Mouse (Mus musculus): ENCODE measurements around the gene Acap3.

Acap3 gene

DNA sequence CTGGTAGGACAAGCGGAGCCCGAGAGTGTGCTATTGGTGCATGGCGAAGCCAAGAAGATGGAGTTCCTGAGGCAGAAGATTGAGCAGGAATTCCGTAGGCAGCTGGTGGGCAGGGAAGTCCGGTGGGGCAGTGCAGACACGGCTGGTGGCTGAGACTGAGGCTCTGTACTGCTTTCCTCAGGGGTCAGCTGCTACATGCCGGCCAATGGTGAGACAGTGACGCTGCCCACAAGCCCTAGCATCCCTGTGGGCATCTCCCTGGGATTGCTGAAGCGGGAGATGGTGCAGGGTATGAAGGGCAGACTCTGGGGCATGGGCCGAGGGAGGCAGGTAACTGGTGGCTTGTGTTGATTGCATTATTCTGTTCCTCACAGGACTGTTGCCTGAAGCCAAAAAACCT, 3.9 kb upstream of the Acap3 start:
- DNase-seq (ENCODE audit: low spot score): no peak

DNA sequence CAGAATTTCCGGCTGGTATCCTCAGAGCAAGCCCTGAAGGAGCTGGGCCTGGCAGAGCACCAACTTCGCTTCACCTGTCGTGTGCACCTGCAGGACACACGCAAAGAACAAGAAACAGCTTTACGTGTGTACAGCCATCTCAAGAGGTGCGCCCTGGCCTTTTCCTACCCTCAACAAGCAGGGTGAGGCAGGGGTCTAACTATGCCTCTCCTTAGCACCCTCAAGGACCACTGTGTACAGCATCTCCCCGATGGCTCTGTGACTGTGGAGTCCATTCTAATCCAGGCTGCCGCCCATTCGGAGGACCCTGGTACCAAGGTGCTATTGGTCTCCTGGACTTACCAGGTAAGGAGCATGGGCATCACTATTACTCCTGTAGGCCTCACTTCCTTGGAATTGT, 3.4 kb upstream of the Acap3 start:
- DNase-seq (ENCODE audit: low spot score): no peak

DNA sequence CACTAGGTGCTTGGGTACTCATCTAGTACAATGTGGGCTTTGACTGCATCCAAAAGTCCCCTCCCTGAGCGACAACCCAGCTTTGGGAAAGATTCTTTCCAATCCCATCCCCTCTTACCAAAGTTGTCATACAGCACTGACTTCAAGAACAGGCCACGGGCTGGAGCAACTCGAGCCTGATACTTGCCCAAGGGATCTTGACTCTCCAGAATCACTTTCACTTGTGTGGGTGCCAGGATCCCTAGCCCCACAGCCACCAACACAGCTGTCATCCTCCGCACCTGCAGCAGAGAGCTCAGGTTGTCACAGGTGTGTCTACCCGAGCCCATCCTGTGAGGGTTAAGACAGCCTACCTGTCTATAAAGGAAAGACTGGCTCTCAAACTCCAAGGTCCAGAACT, 2.3 kb upstream of the Acap3 start:
- no peak for DNase-seq (ENCODE audit: low spot score)

DNA sequence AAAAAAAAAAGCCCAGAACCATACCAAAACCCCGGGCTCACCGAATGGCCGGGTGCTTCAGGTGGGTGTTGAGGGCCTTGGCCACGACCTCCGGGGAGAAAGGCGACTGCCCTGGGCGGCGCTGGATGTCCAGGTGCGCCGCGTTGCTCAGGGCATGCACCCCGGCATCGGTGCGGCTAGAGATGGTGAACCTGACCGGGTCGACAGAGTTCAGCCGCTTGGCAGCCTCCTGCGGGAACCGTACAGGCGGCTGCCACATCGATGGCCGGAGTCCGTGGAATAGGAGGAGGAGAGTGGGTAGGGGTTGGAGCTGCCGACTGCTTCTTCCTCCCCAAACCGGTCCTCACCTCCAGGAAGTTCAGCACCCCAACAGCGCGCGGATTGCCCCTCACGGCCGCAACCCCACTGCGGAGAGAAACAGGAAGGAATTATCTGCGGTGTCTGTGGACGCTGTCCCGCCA, 581 bp upstream of the Acap3 start:
- no peak for DNase-seq (ENCODE audit: low spot score)

DNA sequence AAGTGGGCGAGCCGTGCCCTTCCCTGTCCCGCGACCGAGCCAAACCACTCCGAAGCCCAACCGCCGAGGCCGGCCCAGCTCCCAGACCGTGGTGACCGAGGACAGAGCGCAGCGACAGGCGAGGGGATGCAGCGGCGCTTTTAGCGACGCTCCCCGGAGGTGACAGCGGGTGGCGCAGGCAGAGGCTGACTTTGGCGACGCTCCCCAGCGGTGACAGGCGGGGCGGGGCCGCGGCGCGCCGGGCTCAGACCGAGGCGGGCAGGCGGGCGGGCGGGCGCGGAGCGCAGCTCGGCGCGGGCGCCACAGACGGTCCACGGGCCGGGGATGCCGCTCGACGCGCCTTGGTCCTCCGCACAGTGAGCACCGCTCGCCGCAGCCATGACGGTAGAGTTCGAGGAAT, 395 bp downstream of the Acap3 start:
- peak; percentile 85 for DNase-seq (ENCODE audit: low spot score)

DNA sequence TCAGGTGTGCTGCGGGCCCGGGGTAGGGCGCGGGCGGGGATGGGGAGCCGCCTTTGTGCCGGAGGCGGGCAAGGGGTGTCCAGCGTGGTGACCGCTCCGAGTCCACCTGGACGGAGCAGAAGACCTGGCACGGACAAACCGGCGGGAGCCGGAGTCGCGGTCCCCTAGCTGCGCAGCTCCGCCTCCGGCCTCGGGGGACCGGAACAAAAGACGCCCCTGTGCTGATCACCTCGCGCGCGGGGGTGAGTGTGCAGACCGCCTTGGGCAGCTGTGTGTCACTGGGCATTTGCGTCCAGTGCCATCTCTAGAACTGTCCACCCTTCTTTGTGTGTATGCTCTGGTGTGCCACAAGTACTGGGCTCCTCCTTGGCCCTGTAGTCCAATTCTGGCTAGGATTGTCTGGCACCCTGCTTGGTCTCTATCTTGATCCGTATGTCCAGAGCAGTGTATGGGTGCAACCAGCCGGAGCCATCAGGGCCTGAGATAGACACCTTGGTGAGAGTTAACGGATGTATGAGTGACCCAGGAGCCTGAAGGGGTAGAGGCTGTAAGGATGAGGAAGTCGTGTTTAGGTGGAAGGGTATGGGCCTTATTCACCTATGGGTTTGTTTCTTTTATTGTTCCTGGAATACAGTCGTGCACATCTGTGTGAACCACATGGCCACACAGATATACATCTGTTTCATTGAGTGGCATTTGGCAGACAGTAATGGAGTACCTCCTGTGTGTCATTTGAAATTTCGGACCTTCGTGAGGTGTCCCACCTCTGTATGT, 1.0 kb downstream of the Acap3 start:
- peak; percentile 21 for DNase-seq (ENCODE audit: low spot score)

DNA sequence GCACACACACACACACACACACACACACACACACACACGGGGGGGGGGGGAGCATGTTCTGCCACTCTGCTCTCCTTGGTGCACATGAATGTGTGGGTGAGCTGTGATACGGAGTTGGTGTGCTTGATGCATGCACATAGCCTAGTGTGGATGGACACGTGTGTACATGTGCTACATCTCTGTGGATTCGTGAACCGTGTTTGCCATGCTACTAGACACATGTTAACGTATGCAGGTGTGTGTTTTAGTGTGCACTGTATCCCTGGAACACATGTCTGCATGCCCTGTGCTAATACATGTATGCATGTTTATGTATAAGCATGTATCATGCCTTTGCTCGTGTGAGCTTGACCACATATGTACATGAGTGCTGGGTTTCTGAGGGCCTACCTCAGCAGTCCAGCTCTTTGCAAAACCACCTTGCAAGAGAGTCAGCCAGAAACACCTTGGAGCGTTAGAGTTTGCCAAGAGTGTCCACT, 1.6 kb downstream of the Acap3 start:
- DNase-seq (ENCODE audit: low spot score): no peak

DNA sequence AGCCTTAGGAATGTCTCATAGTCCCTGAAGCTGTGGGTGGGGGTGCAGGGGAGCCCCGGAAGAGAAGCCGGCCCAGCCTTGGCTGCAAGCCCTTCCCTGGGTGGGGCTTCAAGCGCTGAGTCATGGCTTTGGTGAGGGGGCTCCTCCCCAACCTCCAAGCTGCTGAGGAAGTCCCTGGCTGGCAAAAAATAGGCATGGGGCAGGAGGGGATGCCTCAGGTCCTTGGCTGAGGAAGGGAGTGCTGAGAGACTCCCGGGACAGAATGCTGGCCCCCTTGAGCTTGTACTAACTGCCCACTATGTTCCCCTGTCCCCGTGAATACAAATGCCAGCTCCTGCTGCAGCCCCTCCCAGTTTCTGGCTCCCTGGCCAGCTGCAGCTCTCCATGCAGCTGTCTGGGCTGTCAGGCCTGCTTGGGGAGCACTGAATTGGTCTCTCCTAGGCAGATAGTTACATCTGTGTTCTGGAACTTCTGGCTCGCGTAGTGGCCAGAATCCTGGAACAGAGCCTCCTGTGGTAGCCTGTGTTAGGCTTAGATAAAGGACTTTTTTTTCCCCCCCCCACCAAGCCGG, 2.8 kb downstream of the Acap3 start:
- DNase-seq (ENCODE audit: low spot score): peak; percentile 85

DNA sequence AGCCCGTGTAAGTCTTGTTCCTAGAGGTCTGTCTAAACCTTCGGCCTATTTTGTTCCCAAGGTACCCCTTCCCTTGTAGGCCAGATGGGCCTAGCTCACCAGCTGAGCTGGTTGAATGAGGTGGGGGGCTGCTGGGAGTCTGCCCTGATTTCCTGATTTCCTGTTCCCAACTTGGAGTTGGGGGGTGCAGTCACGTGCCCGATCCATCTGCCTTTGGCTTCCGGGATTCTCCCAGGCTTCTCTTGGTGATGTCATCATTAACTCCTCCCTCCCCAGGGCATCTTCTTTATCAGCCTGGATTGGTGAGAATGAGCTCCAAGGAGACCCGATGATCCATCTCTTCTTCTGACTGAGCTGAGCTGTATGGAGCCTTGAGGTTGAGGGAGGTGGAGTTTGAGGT, 3.6 kb downstream of the Acap3 start:
- peak; percentile 55 for DNase-seq (ENCODE audit: low spot score)

DNA sequence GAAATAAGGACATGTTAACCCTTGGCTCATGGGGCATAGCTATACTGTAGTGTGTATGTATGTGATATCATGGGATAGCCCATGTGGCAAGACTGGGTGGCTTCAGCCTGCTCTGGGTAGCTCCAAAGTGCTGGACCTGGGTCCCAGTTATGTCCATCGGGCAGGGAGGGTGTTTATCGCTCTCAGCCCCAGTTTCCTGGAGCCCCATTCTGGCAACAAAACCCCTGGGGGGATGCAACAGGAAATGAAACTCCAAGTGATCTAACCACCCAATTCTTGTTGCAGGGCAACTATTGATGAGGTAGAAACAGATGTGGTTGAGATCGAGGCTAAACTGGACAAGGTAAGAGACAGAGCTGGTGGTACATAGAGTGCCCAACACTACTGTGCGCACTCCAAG, 4.2 kb downstream of the Acap3 start:
- DNase-seq (ENCODE audit: low spot score): no peak

DNA sequence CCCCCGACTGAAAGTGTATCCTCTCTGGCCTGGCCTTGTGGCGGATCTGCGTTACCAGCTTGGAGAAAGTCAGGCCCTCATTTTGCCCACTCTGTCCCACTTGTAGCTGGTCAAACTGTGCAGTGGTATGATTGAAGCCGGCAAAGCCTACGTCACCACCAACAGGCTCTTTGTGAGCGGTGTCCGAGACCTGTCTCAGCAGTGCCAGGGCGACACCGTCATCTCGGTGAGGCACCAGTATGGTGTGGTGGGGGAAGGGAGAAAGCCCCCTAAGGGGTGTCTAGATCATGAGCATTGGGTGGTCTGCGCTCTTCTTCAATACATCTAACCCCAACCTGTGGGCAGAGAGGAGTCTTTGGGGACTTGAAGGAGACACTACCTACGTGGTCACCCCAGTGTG, 4.8 kb downstream of the Acap3 start:
- no peak for DNase-seq (ENCODE audit: low spot score)

DNA sequence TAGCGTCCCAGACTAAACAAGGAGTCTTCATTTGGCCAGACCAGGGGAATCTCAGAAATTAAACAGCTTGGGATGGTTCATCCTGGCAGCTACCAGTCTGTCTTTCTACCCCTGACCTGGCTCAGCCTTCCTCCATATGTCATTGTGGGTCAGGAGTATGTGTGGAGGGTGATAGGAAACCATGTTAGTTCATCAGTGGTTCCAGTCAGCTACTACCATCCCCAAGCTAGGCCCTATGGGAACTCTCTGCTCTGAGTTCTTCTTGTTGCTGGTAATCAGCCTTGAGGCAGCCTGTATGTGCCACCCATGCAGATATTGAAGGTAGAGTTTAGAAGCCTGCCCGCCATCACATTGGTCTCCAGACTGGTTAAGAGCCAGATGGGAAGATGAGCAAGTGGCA, 6.7 kb downstream of the Acap3 start:
- no peak for DNase-seq (ENCODE audit: low spot score)

DNA sequence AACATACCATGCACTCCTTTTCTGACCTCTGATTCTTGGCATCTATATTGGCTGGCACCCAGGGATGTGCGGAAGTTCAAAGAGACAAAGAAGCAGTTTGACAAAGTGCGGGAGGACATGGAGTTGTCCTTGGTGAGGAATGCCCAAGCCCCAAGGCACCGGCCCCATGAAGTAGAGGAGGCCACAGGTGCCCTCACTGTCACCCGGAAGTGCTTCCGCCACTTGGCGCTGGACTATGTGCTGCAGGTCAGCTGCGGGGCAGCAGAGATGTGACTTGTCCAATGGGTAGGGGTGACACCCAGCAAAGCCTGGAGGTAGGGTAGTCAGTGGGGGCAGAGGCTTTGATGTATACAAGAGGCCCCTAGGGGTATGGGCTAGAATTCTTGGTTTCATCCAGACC, 7.7 kb downstream of the Acap3 start:
- DNase-seq (ENCODE audit: low spot score): no peak

DNA sequence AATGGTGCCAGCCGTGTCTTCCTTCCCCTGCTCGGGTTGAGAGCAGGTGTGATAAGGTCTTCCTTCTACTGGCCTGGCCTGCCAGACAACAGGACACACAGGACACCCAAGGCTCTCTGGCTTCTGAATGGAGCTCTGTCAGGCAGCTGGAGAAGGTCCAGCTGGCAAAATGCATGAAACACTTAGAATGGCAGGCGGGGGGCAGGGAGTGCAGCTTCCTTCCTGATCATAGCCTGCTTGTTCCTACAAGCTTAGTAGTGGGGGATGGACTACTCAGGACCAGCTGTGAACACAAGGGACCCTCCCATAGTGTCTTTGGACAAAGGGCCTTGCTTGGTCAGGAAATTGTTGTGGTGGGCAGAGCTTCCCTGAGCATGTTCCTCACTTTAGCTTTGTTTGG, 9.6 kb downstream of the Acap3 start:
- DNase-seq (ENCODE audit: low spot score): peak; percentile 58

DNA sequence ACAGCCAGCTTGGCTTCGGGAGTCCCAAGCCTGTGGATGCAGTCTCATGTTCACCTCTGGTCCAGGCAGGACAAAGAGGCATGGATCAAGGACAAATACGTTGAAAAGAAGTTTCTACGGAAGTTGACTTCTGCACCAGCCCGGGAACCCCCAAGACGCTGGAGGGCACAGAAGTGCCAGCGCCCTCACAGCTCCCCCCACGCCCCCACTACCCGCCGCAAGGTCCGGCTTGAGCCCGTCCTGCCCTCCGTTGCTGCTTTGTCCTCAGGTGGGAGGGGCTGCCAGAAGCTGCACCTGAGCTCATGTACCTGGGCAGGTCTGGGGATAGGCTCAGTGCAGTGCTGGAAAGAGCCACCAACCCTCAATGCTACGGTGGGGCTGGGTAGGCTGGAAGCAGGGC, 11.6 kb downstream of the Acap3 start:
- no peak for DNase-seq (ENCODE audit: low spot score)

DNA sequence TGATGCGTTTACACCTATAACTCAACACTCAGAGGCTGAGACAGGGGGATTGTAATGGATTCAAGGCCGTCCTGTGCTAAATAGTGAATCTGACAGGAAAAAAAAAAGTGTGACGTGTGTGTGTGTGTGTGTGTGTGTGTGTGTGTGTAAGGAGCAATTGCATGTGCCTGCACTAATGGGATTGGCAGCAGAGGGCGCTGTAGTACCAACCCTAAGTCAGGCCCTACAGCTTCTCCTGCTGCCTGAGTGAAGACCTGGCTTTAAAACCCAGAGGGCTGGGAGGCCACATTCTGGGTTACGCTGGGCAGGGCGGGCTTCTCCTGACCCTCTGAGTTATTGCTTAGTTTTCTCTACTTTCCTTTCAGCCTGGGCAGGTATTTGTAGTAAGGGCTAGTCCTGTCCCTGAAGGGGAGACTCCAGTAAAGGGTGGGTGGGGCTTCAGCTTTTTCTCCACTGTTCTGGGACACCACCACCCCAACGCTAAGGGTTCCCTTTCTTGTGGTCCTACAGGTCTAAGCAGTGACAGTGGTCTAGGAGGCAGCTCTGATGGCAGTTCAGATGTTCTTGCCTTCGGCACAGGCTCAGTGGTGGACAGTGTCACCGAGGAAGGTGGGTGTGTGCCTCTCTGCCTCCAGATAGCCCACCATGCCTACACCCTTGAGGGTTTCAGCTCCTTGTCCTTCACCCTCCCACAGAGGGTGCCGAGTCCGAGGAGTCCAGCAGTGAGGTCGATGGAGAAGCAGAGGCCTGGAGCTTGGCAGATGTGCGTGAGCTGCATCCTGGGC, 12.9 kb downstream of the Acap3 start:
- DNase-seq (ENCODE audit: low spot score): no peak

DNA sequence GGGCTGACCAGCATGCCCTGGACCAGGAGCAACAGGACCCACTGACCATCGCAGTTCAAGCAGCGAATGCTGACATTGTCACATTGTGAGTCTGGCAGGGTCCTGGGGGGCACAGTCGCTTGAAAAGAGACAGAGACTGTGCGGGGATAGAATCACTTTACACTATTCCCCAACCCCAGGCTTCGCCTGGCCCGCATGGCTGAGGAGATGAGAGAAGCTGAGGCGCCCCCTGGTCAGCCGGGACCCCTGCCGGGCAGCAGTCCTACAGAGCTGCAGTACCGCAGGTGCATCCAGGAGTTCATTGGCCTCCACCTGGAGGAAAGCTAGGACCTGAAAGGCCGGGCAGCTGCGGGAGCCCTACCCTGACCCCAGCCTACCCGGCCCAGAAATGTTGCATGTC, 14.0 kb downstream of the Acap3 start:
- no peak for DNase-seq (ENCODE audit: low spot score)

DNA sequence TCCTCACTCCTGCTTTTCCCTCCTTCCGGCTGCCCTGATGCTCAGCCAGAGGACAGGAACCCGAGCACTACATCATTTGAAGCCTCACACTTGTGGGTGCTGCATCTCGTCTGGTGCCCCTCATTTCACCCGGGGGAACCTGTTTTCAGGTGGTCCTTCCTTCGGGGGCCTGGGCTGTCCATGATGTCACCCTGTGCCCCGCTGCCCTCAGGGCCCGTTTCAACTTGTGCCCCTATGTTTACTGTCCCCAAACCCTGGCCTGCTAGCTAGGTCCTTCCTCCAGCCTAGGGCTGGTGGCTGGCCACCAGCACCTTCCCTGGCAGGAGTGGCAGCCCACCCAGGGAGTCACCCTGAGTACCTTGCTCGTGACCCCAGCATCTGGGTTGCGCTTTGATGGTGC, 14.5 kb downstream of the Acap3 start:
- DNase-seq (ENCODE audit: low spot score): no peak

DNA sequence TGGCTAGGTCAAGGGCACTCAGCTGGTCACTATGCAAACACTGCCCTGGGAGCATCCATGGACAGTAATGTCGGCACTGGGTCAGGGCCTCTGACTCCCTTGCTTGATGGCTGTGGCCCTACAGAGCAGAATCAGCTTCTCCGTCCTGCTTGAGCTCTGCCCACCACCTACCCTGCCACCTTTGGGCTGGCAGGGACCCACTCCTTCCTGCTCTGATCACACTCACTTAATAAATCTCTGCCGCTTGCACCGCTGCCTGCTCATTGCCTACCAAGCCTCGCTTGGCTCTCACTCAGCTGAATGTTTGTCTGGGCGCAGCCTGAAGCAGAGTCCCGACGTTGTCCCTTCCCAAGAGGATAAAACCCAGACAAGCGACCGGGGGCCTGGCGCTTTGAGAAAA, 15.4 kb downstream of the Acap3 start:
- no peak for DNase-seq (ENCODE audit: low spot score)

DNA sequence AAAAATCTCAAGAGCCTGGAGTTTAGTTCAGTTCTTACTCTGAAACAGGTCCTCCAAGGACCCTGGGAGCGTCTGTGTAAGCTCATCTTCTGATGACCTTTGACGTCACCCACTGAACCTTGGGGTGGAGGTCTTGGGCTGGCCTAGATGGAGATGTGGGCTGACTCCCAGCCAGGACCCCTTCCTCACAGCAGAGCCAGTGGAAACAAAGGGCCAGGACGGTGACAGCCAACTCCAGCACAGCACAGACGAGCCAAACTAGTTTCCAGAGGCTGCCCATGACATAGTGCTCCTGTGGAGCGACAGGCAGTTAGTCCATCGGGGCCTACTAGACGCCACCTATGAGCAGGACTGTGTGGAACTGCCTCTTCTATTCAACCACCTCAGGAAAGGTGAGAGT, 16.7 kb downstream of the Acap3 start:
- no peak for DNase-seq (ENCODE audit: low spot score)

DNA sequence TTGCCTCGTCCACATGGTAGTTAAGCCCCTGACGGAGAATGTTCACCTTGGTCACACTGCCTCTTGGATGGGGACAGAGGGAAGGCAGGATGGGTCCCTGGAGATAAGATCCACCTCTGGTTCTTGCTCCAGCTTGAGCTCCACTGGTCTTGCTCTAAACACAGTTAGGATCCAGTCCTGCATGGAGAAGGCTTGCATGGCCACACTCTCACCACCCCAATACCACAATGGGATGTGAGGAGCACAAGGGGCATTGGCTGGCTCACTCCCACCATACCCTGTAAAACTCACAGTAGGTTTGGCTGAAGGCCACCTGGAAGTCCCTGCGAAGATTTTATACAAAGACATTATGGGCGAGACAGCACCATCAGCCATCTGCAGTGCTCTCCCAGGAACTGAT, 17.1 kb downstream of the Acap3 start:
- DNase-seq (ENCODE audit: low spot score): no peak

DNA sequence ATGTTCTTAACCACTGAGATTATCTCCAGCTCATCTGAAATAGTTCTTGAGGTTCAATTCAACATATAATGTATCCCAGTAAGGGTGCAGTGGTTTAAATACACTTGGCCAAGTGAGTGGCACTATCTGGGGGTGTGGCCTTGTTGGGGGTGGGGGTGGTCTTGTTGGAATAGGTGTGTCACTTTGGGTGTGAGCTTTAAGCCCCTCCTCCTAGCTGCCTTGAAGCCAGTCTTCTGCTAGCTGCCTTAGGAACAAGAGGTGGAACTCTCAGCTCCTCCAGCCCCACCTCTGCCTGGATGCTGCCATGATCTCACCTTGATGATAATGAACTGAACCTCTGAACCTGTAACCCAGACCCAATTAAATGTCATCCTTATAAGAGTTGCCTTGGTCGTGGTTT, 40.4 kb downstream of the Acap3 start:
- DNase-seq (ENCODE audit: low spot score): no peak

DNA sequence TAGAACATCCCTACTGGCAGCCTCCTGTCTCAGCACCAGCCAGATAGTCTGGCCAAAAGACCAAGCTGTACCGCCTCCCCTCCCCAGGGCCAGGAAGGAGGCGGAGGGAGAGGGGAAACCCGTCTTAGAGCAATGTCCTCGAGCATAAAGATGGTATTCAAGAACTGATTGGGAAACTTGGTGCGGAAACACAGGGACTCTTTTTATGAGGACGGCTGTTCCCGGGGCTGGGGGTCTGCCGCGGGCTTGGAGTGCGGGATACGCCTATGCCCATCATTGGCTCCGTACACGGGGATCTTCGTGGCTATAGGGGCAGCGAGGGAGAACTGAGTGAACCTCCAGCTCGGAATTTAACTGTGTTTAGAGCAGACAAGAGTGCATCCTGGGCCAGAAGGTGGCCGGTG, 51.4 kb downstream of the Acap3 start:
- peak; percentile 25 for DNase-seq (ENCODE audit: low spot score)
